Mouse (Mus musculus) MEL-GATA-1-ER (cell line): Measurements from ENCODE around the gene Thrsp.
"Not testable (repeated sequence)": the region's sequence is repeated elsewhere in the genome, so short reads cannot be mapped to it uniquely, and the experiment has no call there.

Experiments
- DNase-seq: peaks from one replicate; pipeline ENCODE4 v3.0.0-alpha.2; 2012; ENCODE audit warnings: low read depth; ENCODE audit errors: extremely low read depth

Thrsp gene

DNA sequence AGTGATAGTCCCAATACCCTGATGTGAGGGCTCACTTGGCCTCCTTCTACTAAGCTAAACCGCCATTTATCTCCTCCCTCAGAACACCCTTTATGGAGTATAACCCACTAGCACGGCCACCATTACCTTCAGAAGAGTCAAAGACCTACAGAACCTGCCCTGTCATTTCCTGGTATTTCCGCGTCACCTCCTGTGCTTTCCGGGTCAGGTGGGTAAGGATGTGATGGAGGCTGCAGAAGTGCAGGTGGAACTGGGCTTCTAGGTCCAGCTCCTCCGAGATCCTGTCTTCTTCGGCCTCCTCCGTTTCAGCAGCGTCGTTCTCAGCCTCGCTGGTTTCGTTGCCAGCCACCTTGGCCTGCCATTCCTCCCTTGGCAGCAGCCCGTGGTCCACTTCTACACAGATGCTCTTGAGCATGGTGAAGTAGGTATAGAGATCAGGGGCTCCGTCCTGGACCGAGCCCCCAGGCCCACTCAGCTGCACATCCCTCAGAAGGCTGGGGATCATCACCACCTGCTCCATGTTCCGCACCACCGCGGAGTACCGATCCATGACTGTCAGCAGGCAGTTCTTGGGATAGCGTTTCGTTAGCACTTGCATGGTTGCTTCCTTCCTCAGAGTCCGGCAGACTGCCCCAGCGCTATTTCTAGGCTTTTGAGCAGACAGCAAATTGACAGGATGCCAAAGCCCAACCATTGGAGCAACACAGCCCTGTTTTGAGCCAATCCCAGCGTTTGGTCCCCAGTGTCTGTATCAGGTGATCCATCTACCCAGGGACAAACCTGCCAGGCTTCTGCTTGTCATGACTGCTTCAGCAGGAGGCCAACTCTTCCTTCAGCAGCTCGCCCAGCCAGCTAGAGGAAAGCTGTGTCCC lies at the start of gene Thrsp:
Gene Thrsp, minus strand, starts transcription at position 825 of the 872 bp plus-strand sequence.
- no peak for DNase-seq

DNA sequence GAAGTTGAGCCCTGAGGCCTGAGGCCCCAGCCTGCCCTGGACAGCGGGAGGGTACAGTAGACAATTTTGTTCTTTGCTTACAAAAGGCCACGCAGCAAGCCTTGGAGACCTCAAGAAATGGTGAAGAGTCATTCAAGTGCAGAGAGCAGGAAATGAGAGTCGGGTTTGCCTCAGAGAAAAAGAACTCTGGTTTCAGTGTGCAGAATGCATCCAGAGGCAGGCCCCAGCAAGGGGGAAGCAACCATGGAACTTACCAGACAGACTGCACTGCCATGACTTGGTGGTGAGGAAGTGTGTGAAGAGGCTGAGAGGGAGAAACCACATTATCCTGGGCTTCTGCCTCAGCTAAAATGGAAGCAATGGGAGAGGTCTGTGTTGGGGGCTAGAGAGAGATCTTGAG lies 38.0 kb upstream of the Thrsp start:
- DNase-seq, result no peak

DNA sequence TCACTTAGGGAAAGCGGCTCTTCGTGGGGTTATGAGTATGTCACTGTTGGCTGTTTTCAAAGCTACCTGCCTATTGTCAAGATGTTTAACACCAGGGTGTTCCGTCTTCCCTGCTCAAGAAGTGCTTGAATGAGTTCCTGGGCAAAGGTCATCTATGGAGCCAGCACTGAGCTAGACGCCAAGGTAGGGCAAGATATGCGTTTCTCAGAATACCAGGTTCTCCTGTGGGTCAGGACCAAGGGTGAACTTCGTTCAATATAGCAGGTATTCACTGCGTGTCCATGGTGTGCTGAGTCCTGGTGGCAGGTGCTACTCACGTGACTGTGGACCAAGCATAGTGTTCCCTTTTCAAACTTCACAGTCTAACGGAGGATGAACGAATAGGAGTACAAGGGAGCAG lies 37.3 kb upstream of the Thrsp start:
- DNase-seq, result no peak

DNA sequence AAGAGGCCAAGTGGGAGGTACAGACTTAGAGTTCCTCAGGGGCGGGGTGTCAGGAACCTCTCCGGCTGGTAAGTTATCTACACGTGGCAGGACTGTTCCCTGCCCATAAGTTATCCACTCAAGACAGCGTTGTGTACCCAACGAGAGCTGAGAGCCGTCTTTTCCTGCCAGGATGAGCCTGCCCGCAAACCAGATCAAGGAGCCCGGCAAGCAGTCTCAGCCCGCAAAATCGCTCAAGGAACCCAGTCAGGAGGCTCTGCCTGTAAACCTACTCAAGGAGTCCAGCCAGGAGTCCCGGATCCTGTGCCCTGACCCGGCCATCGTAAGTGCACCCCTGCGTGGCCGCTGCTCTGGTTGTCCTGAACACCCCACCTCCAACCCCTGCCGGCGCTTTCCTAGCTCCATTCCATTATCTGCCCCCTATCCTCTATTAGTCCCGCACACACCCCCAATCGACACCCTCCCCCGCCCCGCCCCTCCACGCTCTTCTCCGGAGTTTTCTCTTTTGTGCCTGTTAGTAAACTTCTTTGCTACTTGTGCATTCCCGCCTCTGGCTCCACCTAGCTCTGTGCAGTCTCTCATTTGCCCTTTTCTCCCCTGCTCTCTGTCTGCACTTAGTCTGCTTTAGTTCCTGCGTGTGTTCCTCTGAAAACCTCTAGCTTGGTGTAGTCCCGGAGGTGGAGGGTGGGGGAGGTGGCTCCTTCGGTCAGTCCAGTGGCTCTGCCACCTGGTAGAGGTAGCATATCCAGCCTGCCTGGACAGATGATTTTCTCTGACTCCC lies 35.8 kb upstream of the Thrsp start:
- DNase-seq, result peak; percentile 53

DNA sequence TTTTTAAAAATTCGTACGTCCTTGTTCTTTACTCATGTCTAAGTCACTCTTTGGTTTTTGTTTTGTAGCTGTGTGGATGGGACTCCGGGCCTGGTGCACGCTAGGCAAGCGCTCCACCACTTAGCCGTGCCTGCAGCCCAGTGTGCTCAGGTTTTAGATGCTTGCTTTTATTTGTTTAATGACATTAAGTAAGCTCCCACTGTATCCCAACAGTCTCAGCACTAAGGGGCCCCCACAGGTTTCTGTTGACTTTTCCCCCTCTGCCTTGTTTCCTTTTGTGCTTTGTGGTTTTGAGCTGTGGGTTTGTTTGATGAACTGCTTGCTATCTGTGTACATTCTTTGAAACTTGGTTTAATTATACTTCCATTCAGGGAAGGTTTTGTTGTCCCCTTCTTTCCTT lies 34.7 kb upstream of the Thrsp start:
- no peak for DNase-seq

DNA sequence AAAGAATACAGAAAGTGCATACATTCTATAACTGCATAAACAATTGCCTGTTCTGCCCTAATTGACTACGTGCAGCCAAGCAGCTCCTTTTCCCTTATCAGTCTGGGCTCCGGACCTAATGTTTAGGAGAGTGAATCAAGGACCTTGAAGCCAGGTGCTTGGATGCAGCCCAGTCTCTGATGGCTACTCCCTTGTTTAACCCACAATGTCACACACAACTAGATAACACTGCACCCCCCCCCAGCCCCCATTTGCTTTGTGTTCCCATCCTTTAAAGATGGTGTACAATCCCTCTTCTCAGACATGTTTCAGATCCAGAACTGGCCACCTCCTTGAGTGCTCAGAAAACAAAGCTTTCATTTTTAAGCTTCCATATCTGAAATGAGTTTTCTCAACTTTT lies 33.5 kb upstream of the Thrsp start, which contains the start of gene Kctd14:
Gene Kctd14, plus strand, starts transcription at position 301 of the 400 bp plus-strand sequence.
- DNase-seq, result not testable (repeated sequence)

DNA sequence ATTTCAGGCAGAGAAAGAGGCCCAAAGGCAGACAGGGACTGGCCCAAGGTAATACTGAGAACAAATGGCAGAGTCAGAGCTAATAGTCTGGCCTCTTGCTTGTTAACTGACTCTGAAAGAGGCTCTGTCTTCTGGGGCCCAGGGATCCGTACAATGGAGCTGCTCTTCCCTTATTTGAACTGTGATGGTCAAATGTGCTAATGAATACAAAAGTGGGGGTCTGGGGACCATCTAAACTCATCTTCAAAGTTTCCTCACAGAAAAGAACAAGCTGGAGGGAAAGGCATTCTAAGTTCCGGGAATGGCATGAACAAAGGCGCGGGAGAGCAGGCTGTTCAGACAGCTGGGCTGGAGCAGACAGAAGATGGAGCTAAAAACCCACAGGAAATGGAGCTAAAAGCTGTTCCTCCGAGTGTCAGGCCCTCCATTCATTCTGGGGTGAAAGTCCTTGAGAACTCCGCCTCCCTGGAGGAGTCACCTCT lies 29.6 kb upstream of the Thrsp start:
- no peak for DNase-seq

DNA sequence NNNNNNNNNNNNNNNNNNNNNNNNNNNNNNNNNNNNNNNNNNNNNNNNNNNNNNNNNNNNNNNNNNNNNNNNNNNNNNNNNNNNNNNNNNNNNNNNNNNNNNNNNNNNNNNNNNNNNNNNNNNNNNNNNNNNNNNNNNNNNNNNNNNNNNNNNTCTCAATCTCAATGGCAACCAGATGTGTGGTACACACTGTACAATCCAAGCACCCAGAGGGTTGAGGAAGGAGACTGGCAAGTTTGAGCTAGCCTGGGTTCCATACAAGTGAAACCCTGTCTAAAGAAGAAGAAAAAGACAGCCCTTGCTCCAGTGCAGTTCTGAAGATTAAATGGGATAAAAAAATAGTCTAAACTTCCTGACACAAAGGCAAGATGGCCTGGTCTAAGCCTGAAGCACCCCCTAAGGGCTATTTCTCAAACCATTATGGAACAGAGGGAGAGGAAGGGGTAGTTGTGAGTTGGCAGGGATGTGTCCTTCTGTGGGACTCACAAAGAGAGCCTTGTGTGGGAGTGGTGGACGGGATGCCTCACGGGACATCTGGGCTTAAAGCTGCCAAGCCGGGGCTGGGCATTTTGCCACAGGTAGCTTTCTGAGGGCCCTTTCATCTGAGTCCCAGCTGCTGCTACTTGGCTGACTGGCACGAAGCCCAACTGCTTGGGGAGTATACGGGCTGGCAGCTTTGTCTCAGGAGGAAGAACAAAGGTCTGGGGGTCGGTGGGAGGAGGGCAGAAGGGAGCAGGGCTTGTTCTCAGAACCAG lies 28.8 kb upstream of the Thrsp start:
- DNase-seq, result no peak

DNA sequence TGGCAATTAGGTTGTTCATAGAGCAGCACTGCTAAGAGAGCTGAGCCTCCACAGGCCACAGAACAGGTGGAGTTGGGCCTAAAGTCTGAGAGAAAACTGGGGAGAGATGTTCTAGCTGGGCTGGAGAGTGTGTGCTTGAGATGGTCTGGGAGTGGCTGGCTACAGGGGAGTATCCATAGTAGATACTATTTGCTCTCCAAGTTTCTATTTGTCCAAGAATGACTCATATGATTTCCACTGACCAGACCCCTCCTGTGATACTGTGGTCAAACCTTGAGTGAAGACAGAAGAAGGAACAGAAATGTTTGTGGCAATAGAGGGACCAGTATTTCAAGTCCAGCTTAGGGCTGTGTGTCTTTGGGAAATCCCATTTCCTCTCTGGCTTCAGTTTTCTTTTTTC lies 21.5 kb upstream of the Thrsp start:
- no peak for DNase-seq

DNA sequence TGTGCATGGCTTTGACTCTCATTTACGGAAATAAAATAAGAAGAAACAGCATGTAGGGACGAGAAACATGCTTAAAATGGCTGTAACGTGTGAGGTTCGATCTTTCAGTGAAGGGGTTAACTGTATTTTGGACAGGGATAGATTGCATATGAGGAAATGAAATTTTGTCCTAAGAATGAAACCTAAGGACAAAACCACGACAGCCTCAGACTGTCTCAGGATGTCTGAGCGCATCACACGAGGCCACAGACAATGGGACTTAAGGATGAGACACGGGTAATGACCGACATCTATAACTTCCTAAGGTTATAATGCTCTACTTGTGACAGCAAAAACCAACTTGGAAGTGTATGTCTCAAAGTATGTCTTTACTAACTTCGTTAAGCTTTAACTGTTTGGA lies 17.0 kb upstream of the Thrsp start:
- DNase-seq, result no peak

DNA sequence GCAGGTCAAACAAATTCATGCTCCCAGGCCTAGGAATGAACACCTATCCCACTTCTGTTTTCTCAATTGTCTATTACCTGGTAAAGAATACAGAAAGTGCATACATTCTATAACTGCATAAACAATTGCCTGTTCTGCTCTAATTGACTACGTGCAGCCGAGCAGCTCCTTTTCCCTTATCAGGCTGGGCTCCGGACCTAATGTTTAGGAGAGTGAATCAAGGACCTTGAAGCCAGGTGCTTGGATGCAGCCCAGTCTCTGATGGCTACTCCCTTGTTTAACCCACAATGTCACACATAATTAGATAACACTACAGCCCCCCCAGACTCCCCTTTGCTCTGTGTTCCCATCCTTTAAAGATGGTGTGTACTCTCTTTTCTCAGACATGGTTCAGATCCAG lies 16.0 kb upstream of the Thrsp start:
- not testable (repeated sequence) for DNase-seq

DNA sequence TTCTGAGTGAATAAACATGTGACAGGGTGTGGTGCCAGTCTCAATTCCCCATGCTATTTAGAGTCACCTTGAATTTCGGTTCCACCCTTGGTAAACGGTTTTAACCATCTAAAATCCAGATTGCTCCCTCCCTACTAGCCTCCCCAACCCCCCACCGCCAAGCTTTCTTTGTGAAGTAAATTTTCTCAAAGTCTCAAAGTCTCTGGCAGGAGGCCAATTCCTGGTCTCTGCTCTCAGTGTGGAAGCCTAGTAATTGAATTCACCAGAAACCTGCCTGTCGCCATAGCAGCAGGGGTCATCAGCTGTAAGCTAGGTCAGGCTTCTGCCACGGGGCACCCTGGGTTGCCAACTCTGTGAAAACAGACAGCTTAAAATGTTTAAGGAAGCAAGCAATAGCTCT lies 12.2 kb upstream of the Thrsp start:
- no peak for DNase-seq

DNA sequence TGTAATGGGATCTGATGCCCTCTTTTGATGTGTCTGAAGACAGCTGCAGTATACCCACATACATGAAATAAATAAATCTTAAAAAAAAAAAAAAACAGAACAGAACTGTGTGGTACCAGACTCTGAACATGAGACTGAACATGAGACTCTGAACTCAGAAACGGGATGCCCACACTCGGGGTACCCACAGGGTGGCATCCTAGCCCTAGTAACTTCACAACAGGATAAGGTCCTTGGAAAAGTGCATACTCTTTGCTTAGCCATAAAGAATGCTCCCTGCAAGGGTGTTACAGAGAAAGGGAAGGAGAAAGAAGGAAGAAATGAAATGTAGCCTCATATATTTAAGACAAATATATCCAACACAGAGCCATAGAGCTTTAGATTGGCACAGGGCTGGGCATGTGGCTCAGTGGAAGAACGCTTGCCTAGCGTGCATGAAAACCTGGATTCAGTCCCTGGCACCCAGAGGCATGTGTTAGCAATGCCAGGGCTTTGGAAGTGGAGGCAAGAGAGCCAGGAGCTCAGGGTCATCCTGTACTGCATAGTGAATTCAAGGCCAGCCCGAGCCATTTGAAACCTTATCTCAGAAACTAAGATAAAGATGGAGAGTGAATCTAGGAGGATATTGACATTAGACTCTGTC lies 10.4 kb upstream of the Thrsp start:
- no peak for DNase-seq

DNA sequence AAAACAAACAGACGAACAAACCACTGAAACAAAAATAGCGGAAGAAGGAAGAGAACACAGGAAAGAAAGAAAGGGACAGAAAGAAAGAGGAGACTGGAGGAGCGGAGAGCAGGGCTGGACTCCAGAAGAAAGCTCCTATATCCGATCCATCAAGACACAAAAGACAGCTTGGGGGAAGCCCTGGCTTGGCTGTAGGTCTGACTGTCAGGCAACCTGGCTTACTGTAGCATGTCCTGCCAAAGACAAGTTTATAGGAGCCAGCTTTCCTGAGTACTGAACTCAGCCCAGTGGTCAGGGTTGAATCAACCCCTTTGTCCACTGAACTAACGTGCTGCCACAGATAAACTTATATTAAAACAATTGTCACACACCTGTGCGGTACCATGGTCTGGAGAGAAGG lies 9.8 kb upstream of the Thrsp start:
- DNase-seq, result no peak

DNA sequence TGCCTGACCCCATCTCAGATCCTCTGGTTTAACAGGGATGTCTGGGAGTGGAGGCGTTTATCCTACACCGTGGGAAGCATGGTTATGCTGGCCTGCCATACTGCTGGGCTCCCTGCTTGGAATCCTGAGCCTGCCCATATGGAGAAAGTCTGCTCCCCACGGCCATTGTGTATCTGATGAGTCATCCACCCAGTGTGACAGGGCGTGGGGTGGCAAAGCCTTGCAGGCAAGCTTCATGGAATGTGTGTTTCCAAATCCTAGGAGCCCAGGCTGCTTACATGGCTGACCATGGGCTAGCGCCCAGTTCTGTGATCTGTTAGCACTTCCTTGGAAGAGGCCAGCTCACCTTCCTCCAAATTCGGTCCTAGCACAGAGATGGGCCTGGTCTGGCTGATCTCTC lies 9.0 kb upstream of the Thrsp start:
- DNase-seq, result no peak

DNA sequence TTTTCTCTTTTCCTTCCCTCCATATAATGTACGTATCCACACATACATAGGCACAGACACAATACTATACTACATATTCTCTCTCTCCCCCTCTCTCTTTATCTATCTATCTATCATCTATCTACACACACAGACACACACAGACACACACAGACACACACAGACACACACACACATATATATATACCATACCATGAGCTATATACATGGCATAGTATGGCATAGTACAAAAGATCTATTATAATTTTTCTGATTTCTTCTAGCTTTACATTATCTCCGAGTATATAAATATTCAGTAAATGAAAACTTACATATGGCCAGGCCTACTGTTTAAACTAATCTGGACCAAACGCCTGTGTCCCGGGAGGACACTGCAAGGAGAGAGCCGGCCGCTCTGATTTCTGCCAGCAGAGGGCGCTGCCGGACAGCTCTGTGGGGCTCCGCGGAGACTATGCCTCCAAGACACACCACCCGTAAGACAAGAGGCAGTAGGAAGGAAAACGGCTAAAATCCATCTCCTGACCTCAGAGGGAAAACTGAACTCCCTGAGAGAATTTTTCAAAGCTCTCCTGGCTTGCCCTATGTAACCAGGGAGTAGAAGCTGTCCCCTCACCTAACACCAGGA lies 7.2 kb upstream of the Thrsp start:
- DNase-seq, result peak; percentile 53

DNA sequence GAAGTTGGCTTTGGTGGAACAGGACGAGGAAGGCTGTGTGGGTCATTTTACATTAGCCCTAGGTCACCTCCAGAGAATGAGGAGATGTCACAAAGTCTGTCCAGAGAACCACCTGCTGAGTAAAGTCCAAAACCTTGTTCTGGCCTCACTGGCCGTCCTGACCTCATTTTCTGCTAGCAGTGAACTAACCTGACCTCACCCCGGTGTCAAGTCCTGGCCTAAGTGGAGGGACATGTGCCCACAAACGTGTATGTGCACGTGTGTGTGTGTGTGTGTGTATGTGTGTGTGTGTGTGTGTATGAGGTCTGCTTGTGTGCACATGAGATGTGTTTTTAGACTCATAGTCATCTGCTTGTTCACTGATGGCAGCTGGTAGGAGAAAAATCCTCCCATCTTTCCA lies 6.2 kb upstream of the Thrsp start:
- no peak for DNase-seq

DNA sequence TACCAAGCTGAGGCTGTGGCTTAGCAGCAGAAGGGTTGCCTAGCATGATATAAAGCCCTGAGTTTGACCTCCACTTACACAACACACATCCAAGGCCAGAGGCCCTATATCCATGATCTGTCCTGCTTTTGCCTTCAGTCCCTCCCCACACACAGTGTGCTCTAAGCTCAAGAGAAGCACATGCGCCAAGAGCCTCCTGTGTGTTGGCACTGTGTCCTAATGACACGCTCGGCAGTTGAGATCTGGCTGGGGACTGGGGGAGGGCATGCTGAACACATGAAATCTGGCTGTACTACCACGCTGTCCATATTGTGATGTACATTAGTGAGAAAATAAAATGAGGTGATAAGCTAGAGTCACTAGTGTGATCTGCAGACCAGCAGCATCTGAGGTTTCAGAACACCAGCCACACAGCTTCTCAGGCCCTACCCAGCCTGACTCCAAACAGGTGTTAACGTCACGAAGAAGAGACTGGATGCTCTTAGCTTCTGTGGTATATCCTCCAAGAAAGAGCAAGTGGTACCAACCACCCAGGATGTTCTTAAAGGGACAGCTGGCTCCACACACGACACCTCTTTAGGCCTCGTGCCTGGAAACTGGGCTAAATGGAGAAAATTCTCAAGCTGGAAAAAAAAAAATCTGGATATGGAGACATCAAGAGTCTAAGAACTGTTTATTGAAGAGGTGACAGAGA lies 3.6 kb upstream of the Thrsp start:
- DNase-seq, result no peak

DNA sequence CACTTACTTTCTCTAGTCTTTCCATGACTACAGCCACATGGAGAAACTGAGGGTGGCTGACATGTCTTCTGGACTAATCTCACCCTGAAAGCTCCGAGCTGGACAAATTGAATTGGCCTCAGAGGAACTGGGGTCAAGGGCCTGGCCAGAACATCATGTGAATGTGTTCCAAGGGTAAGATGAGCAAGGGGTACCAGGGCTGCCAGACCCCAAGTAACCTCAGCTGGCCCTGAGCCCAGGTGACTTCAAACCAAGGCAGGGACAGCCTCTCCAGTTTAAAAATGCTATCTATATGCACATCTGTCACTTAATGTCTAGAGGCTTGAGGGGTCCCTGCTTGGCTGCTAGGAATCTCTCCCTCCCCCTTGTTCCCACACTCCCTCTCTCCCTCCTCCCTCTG lies 2.9 kb upstream of the Thrsp start:
- DNase-seq, result no peak

DNA sequence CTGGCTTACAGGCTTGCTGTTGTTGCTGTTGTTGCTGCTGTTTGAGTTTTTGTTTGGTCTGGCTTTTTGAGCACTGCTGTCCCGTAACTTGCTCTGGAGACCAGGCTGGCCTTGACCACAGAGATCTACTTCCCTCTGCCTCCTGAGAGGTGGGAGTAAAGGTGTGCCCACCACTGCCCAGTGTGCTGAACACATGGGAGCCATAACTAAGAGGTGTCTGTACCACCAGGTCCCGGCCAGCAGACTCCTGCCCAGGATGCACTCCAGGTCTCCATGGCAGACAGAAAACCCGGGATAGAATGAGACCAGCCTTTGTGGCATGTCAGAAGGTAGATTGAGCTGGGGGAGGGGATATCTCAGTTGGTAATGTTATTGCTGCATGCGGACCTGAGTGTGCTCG lies 1.6 kb upstream of the Thrsp start:
- DNase-seq, result no peak
